Mouse (Mus musculus): ENCODE data around the gene Tnip1.

The Tnip1 gene

DNA sequence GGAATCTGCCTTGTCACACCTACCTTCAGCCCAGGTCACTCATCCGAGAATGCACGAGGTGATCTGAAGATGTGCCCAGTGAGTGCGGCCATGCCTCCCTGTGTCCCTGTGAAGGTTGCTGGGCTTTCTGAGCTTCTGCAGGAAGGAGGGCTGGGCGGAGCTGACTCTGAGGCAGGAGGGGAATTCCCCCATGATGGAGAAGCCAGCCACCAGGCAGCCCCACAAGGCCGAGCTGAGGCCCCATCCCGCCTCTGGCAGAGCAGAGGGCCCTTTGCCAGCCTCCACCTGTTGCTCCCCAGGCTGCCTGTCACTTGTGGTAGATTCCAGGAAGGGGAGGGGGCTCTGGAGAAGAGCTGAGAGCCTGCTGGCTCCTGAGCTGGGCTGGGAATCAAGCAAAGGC lies at the start of gene Tnip1:
TSS of gene Tnip1 (minus strand) at position 108 of the 400 bp plus-strand sequence.
- DNase-seq (ENCODE audit: low read depth, low spot score): no peak

DNA sequence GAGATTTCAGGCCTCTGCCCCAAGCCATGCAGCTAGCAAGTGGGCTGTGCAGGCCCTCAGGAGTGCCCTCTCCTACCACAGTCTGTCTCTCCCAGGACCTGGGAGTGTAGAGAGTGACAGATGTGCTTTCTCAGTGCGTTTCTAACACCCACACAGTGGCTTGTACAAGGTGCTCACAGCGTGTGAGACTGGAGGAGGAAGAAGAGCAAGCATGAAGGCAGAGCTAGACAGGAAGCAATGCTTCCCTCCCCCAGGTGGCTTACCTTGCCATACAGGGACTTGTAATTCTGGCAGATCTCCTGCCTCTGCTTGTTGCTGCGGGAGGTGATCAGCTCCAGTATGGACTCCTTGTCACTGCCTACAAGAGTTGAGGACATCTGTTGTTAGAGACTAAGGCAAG lies 48.7 kb upstream of the Tnip1 start:
- DNase-seq (ENCODE audit: low read depth, low spot score): no peak

DNA sequence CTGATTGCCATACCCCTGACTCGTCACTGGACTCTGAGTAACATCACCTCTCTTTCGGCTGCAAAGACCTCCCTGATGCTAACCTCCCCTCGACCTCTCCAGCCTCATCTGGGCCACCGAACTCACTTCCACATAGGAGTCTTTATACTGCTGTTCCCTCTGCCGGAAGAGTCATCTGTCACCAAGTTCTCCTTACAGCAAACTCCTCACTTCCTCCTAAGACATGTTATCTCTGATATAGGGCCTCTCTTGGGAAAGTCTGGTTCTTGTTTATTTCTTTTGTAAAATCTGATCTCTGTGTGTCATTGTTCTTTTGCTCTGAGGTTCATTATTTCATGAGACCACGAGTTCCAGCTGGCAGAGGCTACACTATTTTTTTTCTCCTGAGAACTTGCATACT lies 45.5 kb upstream of the Tnip1 start:
- no peak for DNase-seq (ENCODE audit: low read depth, low spot score)

DNA sequence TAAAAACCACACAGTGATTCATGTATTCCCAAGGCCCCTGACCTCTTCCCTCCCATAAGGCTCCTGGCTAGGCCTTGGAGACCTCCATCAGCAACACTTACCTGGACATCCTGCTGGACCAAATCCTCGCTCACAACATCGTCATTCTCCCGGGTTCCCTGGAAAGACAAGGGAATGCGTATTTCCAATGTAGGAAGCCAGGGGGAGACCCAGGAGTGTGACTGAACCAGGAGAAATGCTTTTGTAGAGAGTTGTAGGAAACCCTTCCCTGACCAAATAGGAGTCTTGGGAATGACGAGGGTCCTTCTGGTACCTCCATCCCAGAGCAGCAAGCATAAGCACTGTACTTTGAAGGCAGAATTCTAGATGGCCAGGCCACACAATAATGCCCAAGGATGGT lies 43.0 kb upstream of the Tnip1 start:
- DNase-seq (ENCODE audit: low read depth, low spot score): no peak

DNA sequence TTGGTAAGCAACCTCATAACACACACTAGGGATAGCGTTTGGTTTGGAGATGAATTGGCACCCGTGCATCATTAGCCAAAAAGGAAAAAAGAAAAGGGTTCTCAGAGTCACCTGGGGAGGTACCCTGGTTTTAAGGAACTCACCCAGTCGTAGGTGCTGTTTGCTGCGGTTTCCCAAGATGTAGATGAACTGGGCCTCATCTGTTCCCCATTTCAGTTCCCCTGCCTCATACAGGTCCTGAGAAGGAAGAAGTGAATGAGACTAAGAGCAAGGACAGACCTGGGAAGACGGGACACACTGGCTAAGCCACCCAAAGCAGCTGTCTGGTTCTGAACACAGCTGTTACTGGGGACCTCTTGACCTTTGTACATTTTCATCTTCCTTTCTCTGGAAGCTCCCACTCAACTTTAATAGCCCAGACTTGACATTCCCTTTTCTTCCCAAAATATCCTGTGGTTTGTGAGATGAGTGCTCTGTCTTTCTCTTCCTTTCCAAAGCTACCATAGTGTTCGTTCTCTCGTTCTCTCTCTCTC lies 42.3 kb upstream of the Tnip1 start:
- DNase-seq (ENCODE audit: low read depth, low spot score): no peak

DNA sequence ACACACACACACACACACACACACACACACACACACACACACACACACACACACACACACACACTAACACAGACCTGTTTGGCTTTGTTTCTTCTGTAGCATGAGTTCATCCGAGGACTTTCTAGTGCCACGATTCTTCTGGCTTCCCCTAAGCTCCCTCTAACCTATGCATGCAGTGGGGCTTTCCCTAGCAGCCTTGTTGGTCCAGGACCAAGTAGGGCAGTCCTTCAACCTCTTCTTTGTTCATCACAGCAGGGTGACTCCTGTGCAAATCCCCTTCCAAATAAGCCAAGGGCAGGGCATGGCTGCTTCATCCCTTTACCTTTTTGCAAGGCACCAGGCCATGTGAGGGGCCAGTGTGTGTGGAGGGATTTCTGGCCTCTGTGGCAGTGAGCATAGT lies 36.0 kb upstream of the Tnip1 start:
- no peak for DNase-seq (ENCODE audit: low read depth, low spot score)

DNA sequence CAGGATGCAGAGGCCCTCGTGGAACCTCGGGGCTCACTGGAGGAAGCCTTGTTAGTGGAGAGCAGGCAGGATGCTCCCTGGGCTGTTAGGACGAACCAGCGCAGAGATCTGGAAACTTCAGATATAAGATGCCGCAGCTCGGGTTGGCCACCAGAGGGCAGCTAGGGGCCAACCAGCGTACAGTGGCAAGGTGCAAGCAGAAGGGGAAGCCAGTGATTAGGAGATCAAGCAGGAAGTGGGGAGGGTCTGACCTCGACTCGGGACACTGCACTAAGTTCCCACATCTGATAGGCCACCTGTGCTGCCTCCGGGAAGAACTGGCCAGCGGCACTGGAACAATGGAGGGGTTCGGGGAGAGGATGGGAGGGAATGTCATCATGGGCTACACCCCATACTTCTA lies 35.6 kb upstream of the Tnip1 start:
- DNase-seq (ENCODE audit: low read depth, low spot score): peak; percentile 83

DNA sequence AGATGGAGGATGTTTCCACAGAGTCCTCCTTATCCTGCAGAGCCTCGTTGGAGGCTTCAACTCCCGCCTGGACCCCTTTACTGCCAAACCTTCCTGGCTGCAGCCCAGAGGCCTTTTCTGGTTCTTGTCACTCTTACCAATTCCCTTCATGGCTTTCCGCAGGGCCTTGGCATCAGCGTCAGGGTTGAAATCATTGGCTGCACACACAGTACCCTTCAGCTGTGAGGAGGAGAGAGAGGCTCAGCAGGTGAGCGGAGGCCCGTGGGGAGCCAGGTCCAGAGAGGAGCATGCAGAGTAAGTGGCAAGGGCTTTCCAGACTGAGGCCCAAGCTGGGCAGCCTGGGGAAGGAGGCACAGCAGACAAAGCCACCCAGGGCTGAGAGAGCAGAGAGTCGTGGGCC lies 33.5 kb upstream of the Tnip1 start:
- no peak for DNase-seq (ENCODE audit: low read depth, low spot score)

DNA sequence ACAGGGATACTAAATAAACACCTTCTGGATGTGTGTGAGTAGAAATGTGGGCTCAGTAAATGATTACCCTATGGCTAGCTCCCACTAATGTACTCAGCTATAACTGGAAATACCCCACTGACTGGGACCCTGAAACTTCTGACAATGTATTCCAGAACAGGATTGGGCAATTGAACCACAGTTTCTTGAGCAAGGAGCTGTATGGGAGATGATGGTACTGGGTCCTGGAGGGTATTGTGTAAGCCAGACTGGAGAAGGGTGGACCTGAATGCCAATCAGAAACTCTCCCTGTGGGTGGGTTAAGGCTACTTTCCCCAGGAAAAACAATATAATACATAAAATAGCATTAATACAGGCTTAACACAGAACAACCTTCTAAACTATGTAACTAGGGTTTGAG lies 27.2 kb upstream of the Tnip1 start:
- DNase-seq (ENCODE audit: low read depth, low spot score): no peak

DNA sequence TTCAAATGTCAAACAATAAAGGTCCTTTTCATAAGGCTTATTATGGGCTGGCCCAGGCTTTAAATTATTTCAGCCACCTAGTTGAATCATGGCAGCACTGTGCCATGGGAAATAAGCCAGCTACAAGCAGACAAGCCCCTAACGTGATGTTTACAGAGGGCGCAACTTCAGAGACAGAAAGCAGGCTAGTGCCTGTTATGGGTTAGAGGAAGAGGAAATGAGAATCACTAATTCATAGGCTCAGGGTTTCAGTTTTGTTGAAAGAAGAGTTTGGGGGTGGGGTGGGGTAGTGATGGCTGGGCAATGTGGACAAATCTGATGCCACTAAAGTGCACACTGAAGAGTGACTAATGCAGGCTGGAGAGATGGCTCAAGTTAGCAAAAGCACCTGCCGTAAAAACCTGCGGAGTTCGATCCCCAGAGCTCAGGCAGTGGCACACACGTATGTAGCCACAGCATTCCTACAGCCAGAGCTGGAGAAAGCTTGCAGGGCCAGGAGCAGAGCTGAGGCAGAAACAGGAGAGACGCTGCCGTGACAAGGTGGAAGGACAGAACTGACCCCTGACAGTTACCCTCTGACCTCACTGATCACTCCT lies 26.1 kb upstream of the Tnip1 start:
- DNase-seq (ENCODE audit: low read depth, low spot score): no peak

DNA sequence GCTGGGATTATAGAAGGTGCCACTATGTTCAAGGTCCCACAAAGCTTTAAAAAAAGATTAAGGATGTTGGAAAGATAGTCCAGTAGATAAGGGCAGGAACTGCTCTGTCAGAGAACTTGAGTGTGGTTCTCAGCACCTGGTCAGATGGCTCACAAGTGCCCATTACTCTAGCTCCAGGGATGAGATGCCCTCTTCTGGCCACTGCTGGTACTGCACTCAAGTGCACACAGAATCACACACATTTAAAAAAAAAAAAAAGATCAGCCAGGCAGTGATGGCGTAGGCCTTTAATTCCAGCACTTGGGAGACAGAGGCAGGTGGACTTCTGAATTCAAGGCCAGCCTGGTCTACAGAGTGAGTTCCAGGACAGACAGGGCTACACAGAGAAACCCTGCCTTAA lies 25.3 kb upstream of the Tnip1 start:
- DNase-seq (ENCODE audit: low read depth, low spot score): peak; percentile 67

DNA sequence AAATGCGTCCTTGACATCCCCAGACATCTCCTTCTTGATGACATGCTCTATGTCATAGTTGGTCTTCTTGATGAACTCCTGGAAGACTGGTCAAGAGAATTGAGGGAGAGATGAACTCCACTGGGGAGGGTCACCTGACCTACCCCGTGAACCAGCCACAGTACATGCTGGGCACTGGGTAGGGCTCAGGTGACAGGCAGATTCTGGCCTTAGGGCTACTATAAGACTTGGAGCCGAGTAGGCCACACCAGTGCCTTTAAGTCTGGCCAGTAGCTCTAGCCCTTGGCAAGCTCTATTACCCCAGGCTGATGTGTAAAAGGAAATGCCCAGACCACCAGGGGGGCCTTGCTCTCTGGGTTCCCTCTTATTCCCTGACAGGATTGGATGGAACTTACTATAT lies 22.4 kb upstream of the Tnip1 start:
- no peak for DNase-seq (ENCODE audit: low read depth, low spot score)

DNA sequence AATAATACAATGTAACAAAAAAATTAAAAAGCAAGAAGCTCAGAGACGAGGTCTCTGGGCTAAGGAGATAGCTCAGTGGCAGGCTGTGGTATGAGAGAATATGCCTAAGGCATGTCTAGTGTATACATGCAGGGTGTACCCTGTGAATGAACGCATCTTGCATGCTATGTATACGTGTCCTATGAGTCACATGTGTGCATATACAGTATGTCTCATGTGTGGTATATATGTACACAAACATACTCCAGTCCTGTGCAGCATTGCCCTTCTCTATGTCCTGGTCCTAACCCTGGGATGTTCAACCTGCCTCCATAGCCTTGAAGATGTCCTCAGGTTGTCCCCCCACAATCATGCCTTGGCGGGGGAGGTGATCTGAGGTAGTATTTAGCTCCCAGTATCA lies 21.9 kb upstream of the Tnip1 start:
- no peak for DNase-seq (ENCODE audit: low read depth, low spot score)

DNA sequence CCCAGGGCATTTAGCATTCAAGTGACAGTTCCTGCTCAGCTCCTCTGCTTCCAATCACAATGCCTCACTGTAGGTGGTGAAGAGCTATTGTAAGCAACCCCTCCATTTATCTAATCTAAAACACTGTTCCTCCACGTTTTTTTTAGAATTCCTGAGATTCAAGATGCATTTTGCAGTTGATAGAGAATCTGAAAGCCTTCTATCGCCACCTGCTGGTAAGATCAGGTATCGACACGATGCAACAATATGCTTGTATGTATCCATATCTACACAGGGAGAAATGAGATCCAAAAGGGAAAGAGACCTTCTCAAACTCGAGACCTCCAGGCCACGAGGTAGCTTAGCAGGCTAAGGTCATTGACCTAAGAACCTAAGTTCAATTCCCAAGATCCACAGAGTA lies 21.4 kb upstream of the Tnip1 start:
- peak; percentile 55 for DNase-seq (ENCODE audit: low read depth, low spot score)

DNA sequence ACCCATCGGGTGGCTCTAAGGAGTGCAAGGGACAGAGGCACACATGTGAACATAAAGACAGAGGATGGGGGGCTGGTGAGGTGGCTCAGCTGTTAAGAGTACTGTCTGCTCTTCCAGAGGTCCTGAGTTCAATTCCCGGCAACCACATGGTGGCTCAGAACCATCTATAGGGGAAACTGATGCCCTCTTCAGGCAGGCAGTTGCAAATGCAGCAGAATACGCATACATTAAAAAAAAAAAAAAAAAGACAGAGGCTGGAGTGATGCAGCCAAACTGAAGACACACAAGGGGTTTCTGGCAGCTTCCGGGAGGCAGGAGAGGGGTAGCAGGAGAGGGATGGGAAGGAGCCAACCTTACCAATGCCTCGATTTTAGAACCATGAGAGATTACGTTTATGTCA lies 19.8 kb upstream of the Tnip1 start:
- DNase-seq (ENCODE audit: low read depth, low spot score): no peak

DNA sequence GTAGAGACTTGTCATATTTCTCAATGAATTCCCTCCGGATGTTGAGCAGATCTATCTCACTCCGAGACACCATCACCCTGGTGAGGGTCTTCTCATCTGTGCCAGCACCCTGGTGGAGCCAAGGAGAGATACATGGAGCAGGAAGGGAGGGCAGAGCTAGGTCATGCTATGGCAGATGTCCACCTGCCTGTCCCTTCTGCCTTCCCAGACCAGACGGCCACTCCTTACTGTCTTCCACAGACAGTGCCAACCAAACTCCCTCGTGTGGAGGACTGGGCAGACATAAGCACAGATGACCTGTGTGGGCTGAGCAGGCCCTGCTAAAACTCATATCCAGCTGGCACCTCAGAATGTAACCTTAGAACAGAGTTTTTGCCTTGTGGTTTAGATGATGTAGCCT lies 18.9 kb upstream of the Tnip1 start:
- DNase-seq (ENCODE audit: low read depth, low spot score): no peak

DNA sequence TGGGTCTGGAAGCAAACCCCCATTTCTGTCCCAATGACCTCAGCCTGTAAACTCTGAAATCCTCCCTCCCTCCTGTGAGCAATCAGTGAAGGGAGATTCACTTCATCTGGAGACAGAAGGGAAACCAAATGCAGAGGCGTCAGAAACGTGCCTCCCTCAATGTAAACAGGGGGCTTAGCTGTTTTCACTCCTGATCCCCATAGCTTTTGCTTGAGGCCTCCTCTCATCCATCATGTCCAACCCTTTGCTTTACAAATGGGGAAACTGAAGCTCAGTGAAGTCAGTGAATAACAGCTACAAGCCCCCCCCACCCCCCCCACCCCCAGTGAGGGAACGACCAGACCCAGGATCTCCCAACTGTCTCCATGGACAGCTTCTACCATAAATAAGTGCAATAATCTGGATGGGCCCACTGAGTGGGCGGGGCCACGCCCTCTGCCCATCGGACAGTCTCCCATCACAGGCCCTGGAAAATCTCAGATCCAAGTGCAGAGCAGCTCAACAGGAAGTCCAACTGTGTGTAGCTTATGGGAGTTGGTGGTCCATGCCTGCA lies 14.7 kb upstream of the Tnip1 start:
- no peak for DNase-seq (ENCODE audit: low read depth, low spot score)

DNA sequence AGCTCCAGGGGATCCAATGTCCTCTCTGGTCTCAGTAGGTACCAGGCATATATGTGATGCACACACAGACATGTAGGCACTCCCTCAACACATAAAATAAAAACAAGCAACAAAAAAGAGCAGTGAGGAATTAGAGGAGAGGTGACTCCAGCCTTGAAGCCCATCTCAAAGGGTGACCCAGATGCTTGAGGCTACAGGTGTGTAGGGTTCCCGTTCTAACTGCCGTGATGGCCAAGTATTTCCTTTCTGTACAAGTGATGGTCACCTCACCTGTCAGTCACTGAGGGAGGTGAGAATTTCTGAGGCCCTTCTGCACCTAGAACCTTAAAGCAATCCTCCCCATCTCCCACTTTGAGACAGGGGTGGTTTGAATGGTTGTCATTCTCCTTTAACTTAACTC lies 13.6 kb upstream of the Tnip1 start:
- DNase-seq (ENCODE audit: low read depth, low spot score): no peak

DNA sequence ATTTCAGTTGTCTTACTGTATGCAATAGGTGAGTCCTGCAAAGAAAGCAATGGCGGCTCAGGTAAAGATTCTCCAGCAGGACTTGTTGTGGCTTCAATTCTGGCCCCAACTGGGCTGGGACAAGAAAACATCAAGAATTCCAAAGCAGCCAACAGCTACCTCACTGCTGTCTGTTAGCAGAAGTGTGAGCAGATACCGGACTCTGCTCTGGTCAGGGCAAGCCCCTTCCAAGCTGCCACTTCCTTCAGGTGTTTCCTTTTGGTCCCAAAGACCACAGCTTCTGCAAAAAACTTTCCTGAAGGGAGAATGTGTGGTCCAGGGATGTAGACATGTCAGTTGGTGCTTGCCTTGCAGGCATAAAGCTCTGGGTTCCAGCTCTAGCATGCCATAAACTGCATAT lies 13.0 kb upstream of the Tnip1 start:
- no peak for DNase-seq (ENCODE audit: low read depth, low spot score)

DNA sequence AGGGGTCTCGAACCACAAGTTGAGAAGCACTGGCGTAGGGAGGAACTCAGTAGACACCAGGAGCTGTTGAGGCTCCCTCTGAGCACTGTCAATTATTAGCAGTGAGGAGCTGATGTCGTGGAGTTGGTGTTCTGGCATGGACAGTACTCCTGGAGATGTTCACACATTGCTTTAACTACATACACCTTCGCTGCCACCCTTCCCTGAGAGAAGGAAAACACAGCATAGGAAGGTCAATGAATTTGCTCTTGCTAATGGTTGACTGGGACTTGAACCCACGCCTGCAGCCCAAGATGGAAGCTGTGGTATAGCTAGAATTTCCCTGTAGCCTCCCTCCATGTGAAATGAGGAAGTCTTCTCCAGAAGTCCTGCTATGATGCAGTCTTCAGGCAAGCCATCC lies 12.6 kb upstream of the Tnip1 start:
- DNase-seq (ENCODE audit: low read depth, low spot score): no peak

DNA sequence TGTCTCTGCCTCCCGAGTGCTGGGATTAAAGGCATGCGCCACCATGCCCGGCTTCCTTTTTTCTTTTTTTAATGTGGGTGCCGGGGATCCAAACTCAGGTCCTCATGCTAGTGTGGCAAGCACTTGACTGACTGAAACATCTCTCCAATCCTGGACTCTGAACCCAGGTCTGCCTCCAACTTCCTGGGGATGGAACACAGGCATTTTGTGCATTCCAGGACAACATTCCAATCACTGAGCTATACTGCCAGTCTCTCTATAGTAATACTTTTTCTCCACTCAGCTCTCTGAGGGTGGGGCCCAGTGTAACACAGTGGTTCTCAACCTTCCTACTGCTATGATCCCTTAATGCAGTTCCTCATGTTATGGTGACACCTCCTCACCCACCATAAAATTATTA lies 11.9 kb upstream of the Tnip1 start:
- no peak for DNase-seq (ENCODE audit: low read depth, low spot score)

DNA sequence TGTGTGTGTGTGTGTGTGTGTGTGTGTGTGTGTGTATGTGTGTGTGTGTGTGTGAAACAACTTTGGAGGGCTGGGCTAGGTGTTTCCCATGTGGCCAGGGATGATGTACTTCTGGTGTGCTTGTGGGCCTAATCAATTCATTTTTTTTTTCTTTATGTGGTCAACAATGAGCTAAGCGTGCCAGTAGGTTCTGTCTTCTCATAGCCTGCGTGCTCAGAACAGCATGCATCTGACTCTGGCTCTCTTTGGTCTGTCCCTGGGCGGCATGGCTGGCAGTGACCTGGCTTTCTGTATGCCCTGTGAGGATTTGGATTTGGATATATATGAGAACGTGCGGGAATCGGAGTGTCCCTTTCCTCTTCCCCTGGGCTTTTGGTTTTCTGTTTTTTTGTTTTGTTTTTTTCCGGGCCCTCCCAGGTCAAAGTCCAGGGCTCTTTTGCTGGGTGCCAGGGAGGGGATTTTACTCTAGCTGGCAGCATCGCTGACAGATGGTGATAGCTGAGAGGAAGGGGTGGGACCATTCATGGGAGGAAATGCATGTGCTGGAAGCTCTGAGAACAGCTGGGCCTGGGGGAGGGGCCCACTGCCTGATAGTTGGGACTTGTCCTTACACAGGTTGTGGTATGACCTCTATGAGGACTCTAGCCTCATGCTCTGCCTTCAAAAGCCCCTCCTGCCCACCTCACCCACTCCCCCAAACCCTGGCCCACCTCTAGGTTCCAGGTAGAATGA lies 10.9 kb upstream of the Tnip1 start:
- no peak for DNase-seq (ENCODE audit: low read depth, low spot score)

DNA sequence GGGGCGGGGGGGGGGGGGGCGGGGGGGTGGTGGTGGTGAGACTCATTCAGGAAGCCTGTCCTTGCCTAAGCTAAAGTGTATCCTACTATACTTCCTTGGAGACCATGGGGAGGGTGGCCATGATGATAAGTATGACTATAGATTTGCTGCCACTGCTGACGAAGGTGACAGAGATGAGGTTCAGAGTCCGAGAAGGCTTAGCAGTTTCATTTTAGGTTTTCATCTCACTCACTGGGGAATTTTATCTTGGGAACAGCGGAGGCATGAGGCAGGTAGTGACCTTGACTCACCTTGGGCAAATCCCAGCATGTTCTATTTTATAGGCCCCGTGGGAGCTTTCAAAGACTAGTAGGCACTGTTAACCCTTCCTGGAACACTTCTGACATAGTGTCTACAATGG lies 10.1 kb upstream of the Tnip1 start:
- DNase-seq (ENCODE audit: low read depth, low spot score): no peak
